Mouse (Mus musculus) T-cell, adult 2 months (primary cell): ENCODE data around the gene Pipox.
A peak's percentile ranks its signal among the peaks of the same experiment; 100 is the strongest.

Experiments
- DNase-seq: peaks from one replicate; pipeline ENCODE4 v3.0.0; 2022; ENCODE audit warnings: low spot score

Pipox gene

GRCm38 (mm10) chr11:77908468-77908867 lies 14.6 kb upstream of the Pipox start:
- no peak for DNase-seq

- no peak for DNase-seq
Observed at GRCm38 (mm10) chr11:77906747-77907174, 12.9 kb upstream of the Pipox start.

- DNase-seq = no peak
Observed at GRCm38 (mm10) chr11:77906097-77906687, 12.3 kb upstream of the Pipox start.

DNA sequence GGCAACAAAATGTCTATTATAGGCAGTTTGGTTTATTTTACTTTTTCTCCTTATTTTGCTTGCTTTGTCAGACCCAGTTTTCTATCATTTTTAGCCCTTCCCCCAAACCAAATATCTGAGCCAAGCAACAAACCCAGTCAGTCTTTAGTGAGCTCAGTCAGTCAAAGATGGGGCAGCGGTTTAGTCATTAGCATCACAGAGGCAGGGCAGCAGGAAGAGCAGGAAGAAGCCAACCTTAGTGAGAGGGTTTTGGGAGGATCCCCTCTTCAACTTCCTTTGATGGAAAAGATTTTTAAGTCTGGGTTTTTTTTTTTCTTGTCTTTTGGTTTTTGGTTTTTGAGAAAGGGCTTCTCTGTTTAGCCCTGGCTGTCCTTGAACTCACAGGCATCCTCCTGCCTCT lies 10.8 kb upstream of the Pipox start:
- no peak for DNase-seq

DNA sequence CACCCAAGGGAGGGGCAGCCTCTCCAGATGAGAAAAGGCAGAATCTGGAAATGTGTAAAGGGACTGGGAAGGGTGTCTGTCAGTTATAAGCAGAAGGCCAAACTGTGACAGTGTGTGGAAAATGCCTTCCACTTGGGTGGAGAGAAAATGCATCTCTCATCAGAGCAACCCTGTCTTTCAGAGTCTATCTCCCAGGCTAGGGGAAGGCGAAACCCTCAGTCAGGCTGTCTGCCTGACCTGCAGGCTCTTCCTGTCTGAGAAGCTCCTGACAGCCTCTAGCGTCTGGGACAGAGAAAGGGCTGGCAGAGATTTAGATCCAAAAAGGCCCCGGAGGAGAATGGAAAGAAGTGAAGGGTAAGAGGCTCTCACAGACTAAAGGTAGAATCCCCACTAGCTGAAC lies 9.9 kb upstream of the Pipox start:
- no peak for DNase-seq

DNA sequence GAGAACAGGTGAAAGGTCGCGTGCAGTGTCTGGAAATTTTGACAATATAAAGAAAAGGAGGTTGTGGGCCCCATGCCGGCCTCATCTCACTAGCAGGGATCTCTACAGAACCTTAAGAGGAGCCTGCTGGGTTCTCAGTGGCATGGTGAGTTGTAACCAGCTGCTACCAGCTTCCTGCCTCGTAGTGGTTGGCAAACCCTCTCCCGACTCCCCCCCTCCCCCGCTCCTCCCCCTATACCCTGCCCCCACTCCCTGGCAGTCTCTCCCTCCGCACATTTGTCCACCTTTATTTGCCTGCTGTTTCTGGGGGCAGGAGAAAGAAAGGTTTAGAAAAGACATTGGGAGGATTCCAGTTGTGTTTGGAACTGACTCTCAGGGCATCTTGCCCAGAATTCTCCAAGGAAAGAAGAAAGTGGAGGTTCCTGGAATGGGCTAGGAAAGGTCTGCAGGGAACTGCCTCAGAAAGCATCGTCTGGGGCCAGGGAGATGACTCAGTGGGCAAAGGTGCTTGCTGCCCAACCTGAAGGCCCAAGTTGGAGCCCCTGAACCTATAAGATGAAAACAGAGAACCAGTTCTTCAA lies 8.0 kb upstream of the Pipox start:
- no peak for DNase-seq

DNA sequence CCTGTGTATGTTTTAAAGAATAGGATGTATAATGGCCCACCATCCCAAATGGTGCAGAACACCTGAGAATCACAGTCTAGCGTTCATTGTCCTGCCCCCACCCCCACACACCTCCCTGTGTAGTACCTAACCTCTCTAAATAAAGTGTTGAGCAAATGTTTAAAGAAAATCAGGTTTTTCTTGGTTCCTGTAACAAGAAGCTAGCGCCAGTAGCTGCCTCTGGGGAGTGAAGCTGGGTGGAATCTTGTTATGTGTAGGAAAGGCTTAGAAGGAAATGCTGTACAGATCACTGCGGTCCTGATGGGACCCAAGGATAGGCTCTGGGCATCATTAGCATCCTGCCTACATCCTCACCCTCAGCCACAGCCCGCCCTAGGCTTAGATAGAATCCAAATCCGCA lies 7.5 kb upstream of the Pipox start:
- DNase-seq = no peak

DNA sequence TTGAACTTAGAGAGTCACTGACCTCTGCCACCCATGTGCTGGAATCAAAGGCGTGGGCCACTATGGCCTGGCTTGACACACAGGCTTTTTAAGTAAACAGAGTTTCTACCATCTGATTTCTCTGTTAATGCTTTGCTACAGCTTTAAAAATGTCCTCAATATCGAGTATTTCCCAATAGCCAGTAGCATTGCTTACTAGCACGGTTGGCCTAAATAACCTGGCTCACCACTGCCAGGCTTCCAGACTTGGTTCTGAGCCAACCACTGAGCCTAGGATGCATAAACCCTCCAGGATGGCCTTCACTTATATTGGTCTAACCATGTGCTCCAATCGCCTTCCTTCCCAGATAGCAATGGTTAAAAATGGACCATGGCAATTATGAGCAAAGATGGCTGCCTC lies 6.8 kb upstream of the Pipox start:
- DNase-seq = no peak

DNA sequence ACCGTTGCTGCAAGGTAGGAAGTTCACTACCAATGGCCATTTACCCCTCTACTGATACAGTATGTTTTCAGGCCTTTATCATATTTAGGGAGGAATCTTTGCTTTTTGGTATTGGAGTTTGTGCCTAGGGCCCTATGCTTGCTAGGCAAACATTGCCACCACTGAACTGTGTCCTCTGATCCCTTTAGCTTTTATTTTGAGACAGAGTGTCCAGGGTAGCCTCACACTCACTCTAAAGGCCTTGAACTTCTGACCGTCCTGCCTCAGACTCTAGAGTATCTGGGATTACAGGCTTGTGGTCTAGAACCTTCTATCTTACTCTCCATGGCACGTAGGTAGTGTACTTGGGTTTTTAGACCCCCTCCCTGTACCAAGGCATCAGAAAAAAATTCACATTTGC lies 6.3 kb upstream of the Pipox start:
- no peak for DNase-seq

DNA sequence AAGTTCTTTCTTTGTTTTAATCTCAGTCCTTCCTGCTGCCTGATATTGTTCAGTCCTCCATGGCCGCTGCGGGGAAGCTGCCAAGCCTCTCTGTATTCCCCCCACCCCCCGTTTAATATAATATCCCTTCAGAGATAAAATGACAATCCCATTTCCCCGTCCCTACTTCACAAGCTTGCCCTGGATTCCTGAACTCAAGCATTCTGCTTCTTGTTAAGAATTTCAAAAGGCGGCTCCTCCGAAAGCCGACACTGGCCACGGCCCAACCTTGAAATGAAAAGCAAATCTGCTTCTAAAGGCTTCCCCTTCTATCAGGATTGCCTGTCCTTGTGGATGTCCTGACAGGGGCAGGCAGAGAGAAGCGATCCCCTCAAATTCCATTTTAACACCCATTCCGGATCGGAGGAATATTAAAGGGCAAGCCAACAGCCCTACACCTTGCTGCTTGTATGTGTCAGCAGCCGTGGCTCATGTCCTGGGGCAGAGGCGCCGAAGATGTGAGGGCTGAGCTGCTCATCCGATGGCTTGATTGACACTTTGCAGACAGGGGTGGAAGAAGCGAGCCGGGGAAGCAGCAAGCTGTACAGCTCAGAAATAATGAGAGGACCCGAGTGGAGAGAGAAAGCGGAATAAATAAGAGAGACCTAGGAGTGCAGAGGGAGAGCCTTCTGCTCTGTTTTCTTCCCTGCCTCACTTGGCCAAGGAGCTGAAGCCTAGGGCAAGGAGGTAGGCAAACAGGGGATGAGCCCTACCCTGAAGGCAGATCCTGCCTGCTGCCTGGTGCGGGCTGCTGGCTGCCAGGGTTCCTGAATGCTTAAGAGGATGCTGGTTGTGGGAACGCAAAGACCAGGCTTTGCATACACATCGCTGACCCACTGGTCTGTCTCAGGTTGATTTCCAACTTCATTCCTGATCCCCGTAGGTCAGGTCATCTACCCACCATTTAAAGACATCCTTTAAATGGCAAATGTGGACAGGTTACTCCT lies 3.2 kb upstream of the Pipox start:
- DNase-seq = no peak

DNA sequence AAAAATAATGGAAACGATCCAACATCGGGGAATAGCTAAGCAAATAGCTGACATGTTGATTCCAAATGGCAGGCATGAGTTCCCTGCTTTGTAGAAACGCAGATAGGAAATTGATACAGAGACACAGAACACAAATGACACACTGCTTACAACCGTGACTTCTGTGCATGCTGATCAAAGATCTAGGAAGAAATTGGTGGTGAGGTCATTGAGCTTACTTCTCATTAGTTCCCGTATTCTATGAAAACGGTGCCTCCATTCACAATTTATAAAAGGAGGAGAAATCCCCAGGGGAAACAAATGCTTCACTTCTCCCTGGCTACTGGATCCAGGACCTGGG lies 2.6 kb upstream of the Pipox start:
- DNase-seq = no peak

DNA sequence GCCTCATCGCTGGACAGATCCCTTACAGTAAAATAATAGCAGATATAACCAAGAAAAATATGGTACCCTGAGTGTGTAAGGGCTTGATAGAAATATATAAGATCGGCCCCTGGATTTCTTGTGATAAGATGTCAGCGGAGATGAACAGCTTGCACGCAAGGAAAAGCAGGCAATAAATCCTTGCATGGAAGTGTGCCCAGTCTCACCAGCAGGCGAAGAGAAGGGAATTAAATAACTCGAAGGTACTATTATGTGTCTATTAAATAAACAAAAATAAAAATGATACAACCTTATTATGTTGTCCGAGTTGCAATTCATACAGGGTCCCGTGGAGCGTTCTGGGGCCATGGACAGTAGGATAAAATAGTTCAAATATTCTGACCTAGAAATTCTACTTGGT lies 2.1 kb upstream of the Pipox start:
- no peak for DNase-seq

GRCm38 (mm10) chr11:77894967-77895366 lies 1.1 kb upstream of the Pipox start:
- DNase-seq = no peak

DNA sequence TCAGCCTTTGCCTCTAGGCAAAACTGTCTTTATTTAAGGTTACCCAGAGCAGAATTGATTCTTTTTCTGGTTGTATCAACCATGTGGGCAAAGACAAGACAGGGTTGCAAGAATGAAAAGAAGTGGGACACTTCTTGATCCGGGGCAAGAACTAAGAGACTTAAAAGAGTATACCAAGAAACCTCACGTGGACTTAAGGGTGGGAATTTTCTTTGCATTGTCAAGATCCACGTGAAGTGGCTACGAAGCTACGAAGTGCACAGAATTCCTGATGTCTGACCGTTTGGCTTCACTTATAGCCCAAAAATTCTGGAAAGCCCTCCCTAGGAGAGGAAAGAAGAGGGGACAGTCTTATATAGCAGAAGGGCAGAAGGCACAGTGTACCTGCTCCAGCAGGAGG lies 613 bp downstream of the Pipox start:
- DNase-seq = no peak

GRCm38 (mm10) chr11:77892883-77893282 lies 1.0 kb downstream of the Pipox start:
- no peak for DNase-seq

- DNase-seq = no peak
Observed at GRCm38 (mm10) chr11:77890648-77891258, 3.1 kb downstream of the Pipox start.

DNA sequence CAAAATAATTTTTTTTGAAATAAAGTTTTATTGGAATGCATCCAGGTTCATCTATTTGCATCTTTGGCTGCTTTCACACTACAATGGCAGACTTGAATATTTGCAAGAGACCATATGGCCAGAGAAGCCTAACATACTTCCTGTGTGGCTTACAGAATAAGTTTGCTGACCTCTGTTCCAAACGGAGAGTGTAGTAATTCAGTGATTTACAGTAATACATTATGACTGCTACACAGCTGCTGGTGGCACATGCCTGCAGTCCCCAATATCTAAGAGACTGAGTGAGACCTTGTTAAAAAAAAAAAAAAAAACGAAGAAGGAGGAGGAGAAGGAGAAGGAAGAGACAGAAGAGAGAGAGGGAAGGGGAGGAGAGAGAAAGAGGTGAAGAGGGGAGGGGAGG lies 4.4 kb downstream of the Pipox start:
- DNase-seq = no peak

DNA sequence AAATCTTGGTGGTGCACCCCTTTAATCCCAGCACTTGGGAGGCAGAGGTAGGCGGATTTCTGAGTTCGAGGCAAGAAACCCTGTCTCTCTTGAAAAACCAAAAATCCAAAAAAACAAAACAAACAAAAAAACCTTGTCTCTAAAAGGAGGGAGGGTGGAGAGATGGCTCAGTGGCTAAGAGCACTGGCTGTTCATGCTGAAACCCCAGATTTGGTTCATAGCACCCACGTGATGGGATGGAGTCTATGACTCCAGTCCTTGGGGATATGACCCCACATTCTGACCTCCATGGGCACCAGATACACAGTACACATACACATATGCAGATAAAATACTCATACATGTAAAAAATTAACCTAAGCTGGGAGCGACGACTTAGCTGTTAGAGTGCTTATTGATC lies 5.0 kb downstream of the Pipox start:
- DNase-seq = no peak

DNA sequence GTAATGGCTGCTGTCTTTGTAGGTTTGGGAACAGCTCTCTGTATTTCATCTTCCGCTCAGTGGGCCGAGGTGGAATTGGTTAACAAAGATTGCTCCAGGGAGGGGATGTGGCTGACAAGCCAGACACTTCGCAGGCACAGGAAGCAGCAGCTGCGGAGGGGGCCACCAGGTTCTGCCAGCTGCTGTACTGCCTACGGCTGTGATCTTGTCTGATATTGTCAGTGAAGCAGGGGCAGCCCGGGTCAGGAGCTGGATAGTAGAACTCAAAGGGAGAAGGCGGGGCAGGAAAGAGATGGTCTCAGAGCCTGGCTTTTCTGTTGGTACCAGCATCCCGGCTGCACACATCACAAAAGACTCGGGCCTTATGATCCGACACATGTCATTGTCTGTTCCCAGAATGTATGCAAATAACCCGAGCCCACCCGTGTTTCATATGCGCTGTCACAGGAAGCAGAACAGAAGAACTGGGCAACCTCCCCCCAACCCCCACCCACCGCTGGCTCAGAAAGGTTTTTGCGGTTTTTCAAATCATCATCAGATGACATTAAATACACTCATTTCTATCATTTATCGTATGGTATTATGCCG lies 6.4 kb downstream of the Pipox start:
- DNase-seq = peak; percentile 82

GRCm38 (mm10) chr11:77885246-77885575 lies 8.7 kb downstream of the Pipox start:
- no peak for DNase-seq

DNA sequence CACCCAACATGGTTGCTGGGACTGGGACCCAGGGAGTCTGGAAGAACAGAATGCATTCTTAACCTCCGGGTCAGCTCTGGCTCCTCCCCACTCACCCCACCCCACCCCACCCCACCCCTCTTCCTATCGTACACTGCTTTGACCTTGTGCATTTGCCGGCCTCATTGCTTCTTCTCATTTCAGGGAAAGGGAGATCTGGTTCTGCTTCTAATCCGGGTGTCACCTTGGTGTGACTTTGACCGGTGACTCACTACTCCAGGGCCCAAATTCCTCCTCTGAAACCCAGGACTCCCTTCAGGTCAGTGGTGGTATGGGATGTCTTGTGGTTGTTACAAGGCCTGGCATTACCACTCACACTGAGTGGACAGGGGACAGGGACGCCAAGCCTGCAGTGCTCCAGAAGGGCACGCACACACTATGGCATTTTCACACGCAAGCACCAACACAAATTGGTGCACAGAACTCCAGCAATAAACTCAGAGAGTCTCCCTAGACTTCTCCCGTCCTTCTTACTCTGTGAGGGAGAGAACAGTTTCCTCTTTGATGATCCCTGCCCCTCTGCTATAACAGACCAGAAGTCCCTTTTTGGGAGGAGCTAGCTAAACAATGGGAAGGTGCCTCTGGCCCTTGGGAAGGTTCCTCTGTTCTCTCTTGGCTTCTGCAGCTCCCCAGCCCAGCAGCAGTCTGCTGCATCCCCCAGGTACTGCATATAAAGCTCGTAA lies 9.2 kb downstream of the Pipox start:
- DNase-seq = no peak

DNA sequence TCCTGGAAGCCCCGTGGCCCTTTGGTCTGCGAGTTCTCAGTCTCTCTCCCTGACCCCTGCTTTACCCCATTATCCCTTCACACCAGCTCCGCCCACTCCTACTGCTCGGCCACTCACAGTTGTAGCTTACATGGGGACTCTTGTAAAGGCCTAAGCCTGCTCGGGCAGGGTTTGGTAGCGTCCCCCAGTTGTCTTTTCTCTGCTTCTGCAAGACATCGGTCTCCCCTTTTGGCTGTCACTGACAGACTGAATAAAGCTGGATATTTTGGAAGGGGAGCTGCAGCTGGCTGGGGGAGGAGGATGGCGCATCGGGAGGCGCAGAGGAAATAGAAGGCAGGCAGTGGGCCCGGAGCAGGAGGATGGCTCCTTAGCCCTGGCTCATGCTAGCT lies 17.1 kb downstream of the Pipox start:
- DNase-seq = no peak
